Mouse (Mus musculus) urinary bladder, postnatal 0 days (tissue): ENCODE measurements around the gene Lrrc39. TPM values are rescaled to one million over a fixed set of nuclear protein-coding genes. Genes with fewer than 3 reads are reported as not detected.

Source experiments
- polyA plus RNA-seq: library from polyadenylated mRNA; unstranded; fragments of >200 nt; fragmentation: Nextera tagmentation; extraction: Ambion mirVana; gene quantifications from 2 replicates; pipeline ENCODE4 v1.2.1, GENCODE M21; 2015

Gene Lrrc39
- polyA plus RNA-seq, result 0.19 and 0.34 TPM in 2 replicates

DNA sequence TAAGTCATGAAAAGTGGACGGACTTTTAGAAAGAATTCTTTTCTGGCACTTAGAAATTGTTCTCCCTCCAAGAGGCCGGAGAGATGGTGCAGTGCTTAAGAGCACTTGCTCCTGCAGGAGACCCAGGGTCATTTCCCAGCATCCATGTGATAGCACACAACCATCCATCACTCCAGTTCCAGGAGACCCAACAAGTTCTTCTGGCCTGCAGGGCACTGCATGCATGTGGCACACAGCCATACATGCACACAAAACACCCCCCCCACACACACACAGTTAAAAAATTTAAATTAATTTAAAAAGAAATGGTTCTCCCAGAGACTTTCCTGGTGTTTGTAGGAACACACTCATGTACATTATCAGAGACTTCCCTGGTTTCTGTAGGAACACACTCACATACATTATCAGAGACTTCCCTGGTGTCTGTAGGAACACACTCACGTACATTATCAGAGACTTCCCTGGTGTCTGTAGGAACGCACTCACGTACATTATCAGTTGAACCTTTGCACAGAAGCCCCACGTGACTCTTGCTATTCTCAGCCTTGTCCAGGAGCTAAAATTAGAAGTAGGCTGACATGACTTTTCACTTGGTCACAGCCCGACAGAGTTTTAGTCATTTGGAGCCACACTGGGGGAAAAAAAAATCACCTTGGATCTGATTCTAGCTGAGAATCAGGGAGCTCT, at the start of gene Lrrc39:
Gene Lrrc39, plus strand, starts transcription at position 566 of the 687 bp plus-strand sequence.

DNA sequence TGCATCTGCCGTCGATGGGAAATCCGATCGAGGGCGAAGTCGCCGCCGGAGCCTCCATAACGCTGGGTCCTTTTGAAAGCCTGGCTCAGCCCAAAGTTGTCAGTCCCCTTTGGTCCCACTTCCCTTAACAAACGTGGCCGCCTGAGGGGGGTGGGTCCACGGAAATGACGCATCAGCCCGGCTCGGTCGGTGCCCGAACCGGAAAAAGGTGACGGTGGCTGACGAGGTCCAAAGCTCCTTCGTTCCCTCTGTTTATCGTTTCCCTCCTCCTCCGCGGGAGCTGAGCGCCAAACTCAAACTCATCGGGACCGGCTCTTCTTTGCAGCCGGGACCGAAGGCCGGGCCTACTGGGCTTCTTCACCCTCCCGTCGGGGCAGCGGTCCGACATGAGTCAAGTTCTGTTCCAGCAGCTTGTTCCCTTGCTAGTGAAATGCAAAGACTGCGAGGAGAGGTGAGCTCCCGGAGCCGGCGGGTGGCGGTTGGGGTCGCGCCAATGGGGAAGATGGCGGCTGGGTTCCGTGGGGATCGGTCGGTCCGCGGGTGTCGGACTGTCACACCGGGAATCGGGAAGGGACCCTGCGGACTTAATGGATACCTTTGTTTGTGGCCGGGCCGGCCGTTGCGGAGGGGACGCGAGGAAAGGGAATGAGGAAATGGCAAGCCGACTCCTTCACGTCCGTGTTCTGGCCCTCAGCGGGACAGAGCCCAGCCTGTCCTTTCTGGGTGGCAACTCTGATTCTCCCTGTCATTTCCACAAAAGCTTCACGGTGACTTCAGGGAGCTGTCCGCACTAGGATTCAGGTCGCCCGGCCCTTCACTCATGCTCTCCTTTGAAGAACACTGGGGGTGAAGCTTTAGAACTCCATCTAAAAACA, 32.2 kb downstream of the Lrrc39 start, which contains the start of gene Sass6:
Gene Sass6, plus strand, starts transcription at position 255 of the 875 bp plus-strand sequence.

DNA sequence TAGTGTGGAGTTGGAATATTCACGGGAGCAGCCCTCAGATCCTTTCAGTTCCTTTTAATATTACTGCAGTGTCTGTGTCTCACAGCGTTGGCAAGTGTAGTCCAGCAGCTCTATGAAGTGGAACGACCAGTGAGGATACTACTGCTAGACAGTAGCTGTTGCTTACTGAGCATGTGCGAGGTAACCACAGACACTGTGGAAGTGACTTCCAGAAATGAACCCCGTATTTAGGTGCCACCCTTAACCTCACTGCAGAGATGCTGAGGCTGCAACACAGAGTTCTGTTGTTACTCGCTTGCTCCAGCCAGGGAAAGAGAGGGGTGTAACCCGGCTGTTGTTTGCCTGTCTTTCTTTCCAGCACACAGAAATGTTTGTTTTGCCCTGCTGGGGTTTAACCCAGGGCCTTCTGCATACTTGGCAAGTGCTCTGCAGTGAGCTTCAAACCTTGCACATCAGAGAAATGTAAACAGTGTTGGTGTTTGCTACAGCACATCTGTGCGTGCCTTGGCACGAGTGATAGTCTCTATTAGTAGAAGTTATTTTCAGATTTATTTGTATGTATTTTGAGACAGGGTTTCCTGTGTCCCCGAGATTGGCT, 51.6 kb downstream of the Lrrc39 start, which contains the start of gene Trmt13:
Gene Trmt13, minus strand, starts transcription at position 293 of the 598 bp plus-strand sequence.

Other genes starting within 250 kb of the Lrrc39 start
- gene Cdc14a, start 138.9 kb upstream of the Lrrc39 start, polyA plus RNA-seq, result 2.6 and 2.8 TPM in 2 replicates
- gene Rtca, start 54.8 kb upstream of the Lrrc39 start, polyA plus RNA-seq, result 52.3 and 55.2 TPM in 2 replicates
- 9.4 and 9.7 TPM in 2 replicates for gene Dbt, start 49.9 kb upstream of the Lrrc39 start, polyA plus RNA-seq
- 5.1 and 6.1 TPM in 2 replicates for gene Sass6, start 32.0 kb downstream of the Lrrc39 start, polyA plus RNA-seq
- gene Trmt13, start 51.6 kb downstream of the Lrrc39 start, polyA plus RNA-seq, result 13.0 and 14.3 TPM in 2 replicates
- gene Mfsd14a, start 99.7 kb downstream of the Lrrc39 start, polyA plus RNA-seq, result 59.5 and 72.5 TPM in 2 replicates
- not detected in 2 replicates for gene Gm43191, start 118.3 kb downstream of the Lrrc39 start, polyA plus RNA-seq
- gene Slc35a3, start 149.9 kb downstream of the Lrrc39 start, polyA plus RNA-seq, result 8.9 and 11.3 TPM in 2 replicates
- 24.2 and 30.7 TPM in 2 replicates for gene Agl, start 245.2 kb downstream of the Lrrc39 start, polyA plus RNA-seq